Mouse (Mus musculus) spleen, adult 2 months (tissue): Measurements from ENCODE around the gene Ccdc159. TPM values are rescaled to one million over a fixed set of nuclear protein-coding genes. Genes with fewer than 3 reads are reported as not detected.

Experiments used
- DNase-seq, 2 experiments: peaks; one replicate each; pipeline versions ENCODE4 v3.0.0 to v3.0.0-alpha.2; 2012 to 2021; ENCODE audit warnings: low spot score in 2 of 2, low read depth in 1 of 2
- H3K27ac ChIP-seq: fragments of 200-500 bp; 2 replicates; pipeline ENCODE4 v1.5.1; 2012; ENCODE audit warnings: low read length, inconsistent platforms; ENCODE audit not compliant: insufficient read depth
- H3K27me3 ChIP-seq: fragments of 200-500 bp; 2 replicates; pipeline ENCODE4 v1.6.1; 2012; ENCODE audit warnings: mild to moderate bottlenecking, moderate library complexity, low read length, inconsistent platforms; ENCODE audit not compliant: control insufficient read depth, insufficient read depth
- H3K36me3 ChIP-seq: fragments of 200-500 bp; 2 replicates; pipeline ENCODE4 v1.6.1; 2012; ENCODE audit warnings: mild to moderate bottlenecking, low read length, inconsistent platforms; ENCODE audit not compliant: control insufficient read depth, insufficient read depth
- H3K4me1 ChIP-seq: fragments of 200-500 bp; 2 replicates; pipeline ENCODE4 v1.6.1; 2011; ENCODE audit warnings: inconsistent platforms; ENCODE audit not compliant: control insufficient read depth, insufficient read depth, insufficient read length
- H3K4me3 ChIP-seq: fragments of 200-500 bp; 2 replicates; pipeline ENCODE4 v1.5.1; 2011; ENCODE audit warnings: mild to moderate bottlenecking, inconsistent platforms; ENCODE audit not compliant: insufficient read depth, insufficient read length; ENCODE audit errors: extremely low read depth
- CTCF ChIP-seq: fragments of 200-500 bp; IDR thresholded peaks from 2 replicates; pipeline ENCODE4 v1.5.1; 2011; ENCODE audit warnings: mild to moderate bottlenecking, inconsistent platforms; ENCODE audit not compliant: insufficient read depth, insufficient read length, insufficient replicate concordance; ENCODE audit errors: extremely low read depth
- POLR2A ChIP-seq: fragments of 200-500 bp; IDR thresholded peaks from 2 replicates; pipeline ENCODE4 v1.6.1; 2011; ENCODE audit warnings: low read depth, low read length, inconsistent platforms
- WGBS: fragments of 180-500 bp; shearing (Covaris S2); methylation state at CpG from one replicate; pipeline ENCODE4 v1.1.7; 2018; 5-methylcytosine and 5-hydroxymethylcytosine counted together
- polyA plus RNA-seq: library from polyadenylated mRNA; depleted of rRNA; stranded (reverse); fragments of >200 nt; gene quantifications from 2 replicates; pipeline ENCODE4 v1.2.3, GENCODE M21; 2012

Gene Ccdc159
- polyA plus RNA-seq, 1 experiment: 0.95 TPM

- 76% methylated on average over 12 of the region's 12 CpGs for WGBS
- DNase-seq: no peak
- Histone ChIP-seq H3K36me3 (no peaks in the 10 kb centered on the region), H3K4me1 (peaks cover 5% of the 10 kb centered on the region), H3K4me3 (no peak overlapping the region), H3K27ac (no peak overlapping the region), H3K27me3 (no peaks in the 10 kb centered on the region; the same call in 1 of the 2 replicates)
- TF ChIP-seq CTCF (no peak), POLR2A (no peak)
Observed at GRCm38 (mm10) chr9:21943046-21943445, 15.8 kb downstream of the Ccdc159 start.

GRCm38 (mm10) chr9:21943638-21944037, 16.4 kb downstream of the Ccdc159 start:
- no peaks in the 10 kb centered on the region for H3K36me3 ChIP-seq
- TF ChIP-seq POLR2A (no peak), CTCF (no peak)
- WGBS: 81% methylated on average over 12 of the region's 12 CpGs
- H3K27me3 ChIP-seq: peaks cover 2% of the 10 kb centered on the region
- peaks cover 5% of the 10 kb centered on the region for H3K4me1 ChIP-seq
- H3K27ac ChIP-seq: no peak overlapping the region
- no peak overlapping the region for H3K4me3 ChIP-seq
- DNase-seq: no peak

GRCm38 (mm10) chr9:21944267-21944666, 17.0 kb downstream of the Ccdc159 start:
- Histone ChIP-seq H3K36me3 (no peaks in the 10 kb centered on the region), H3K27ac (no peak overlapping the region), H3K4me3 (no peak overlapping the region), H3K27me3 (peaks cover 2% of the 10 kb centered on the region), H3K4me1 (peaks cover 5% of the 10 kb centered on the region)
- 57% methylated on average over 23 of the region's 23 CpGs for WGBS
- no peak for DNase-seq
- TF ChIP-seq POLR2A: no peak
- TF ChIP-seq CTCF: no peak

- H3K27ac ChIP-seq: no peak overlapping the region
- H3K4me3 ChIP-seq: no peak overlapping the region
- peaks cover 2% of the 10 kb centered on the region for H3K27me3 ChIP-seq
- H3K36me3 ChIP-seq: no peaks in the 10 kb centered on the region
- peaks cover 5% of the 10 kb centered on the region for H3K4me1 ChIP-seq
- TF ChIP-seq POLR2A: no peak
- no peak for TF ChIP-seq CTCF
- DNase-seq: no peak
- 5% methylated on average over 27 of the region's 28 CpGs for WGBS
Observed at GRCm38 (mm10) chr9:21947540-21948130, 20.4 kb downstream of the Ccdc159 start.

- H3K36me3 ChIP-seq: no peaks in the 10 kb centered on the region
- H3K4me1 ChIP-seq: peaks cover 5% of the 10 kb centered on the region
- H3K27me3 ChIP-seq: peaks cover 2% of the 10 kb centered on the region
- WGBS: 57% methylated on average over 8 of the region's 8 CpGs
- TF ChIP-seq CTCF (no peak), POLR2A (no peak)
- DNase-seq: no peak
- H3K4me3 ChIP-seq: no peak overlapping the region
- no peak overlapping the region for H3K27ac ChIP-seq
Observed at GRCm38 (mm10) chr9:21948146-21948545, 20.9 kb downstream of the Ccdc159 start.

- no peak overlapping the region for H3K4me3 ChIP-seq
- 62% methylated on average over 6 of the region's 6 CpGs for WGBS
- no peak for TF ChIP-seq CTCF
- no peak for TF ChIP-seq POLR2A
- H3K4me1 ChIP-seq: peaks cover 5% of the 10 kb centered on the region
- H3K27me3 ChIP-seq: peaks cover 2% of the 10 kb centered on the region
- no peak for DNase-seq
- no peaks in the 10 kb centered on the region for H3K36me3 ChIP-seq
- H3K27ac ChIP-seq: no peak overlapping the region
Observed at GRCm38 (mm10) chr9:21948790-21949189, 21.5 kb downstream of the Ccdc159 start.

- Histone ChIP-seq H3K4me1 (peaks cover 5% of the 10 kb centered on the region), H3K4me3 (no peak overlapping the region), H3K27ac (no peak overlapping the region), H3K27me3 (peaks cover 2% of the 10 kb centered on the region), H3K36me3 (no peaks in the 10 kb centered on the region)
- peak; percentile 52; the same call in 1 of the 2 replicates for TF ChIP-seq CTCF
- no peak for TF ChIP-seq POLR2A
- 16% methylated on average over 11 of the region's 11 CpGs for WGBS
- DNase-seq: peak in 1 of 2 experiments; percentile 41
Observed at GRCm38 (mm10) chr9:21950322-21950721, 23.1 kb downstream of the Ccdc159 start.
